Mouse (Mus musculus) forebrain, embryonic 14.5 days (tissue): ENCODE measurements around the gene 1700102P08Rik. TPM values are rescaled to one million over a fixed set of nuclear protein-coding genes. Genes with fewer than 3 reads are reported as not detected.

Experiments used
- ATAC-seq: fragments of 200-750 bp; cut with Nextera tagmentation; 2 replicates; pipeline ENCODE4 v1.8.0; 2017; ENCODE audit warnings: mild to moderate bottlenecking, moderate library complexity
- DNase-seq: peaks from one replicate; pipeline ENCODE4 v3.0.0-alpha.2; 2015; ENCODE audit warnings: low spot score
- H3K27ac ChIP-seq: fragments of 300-500 bp; sonication (generic); 2 replicates; pipeline ENCODE4 v1.5.1; 2014; ENCODE audit warnings: low read depth, mild to moderate bottlenecking, control low read depth, low read length, moderate library complexity
- H3K27me3 ChIP-seq: fragments of 300-500 bp; sonication (generic); replicated peaks from 2 replicates; pipeline ENCODE4 v1.6.1; 2014; ENCODE audit warnings: low read length, control low read depth, mixed read lengths; ENCODE audit not compliant: control insufficient read depth, insufficient read depth
- H3K36me3 ChIP-seq: fragments of 300-500 bp; sonication (generic); 2 replicates; pipeline ENCODE4 v1.6.1; 2014; ENCODE audit warnings: low read length, control low read depth; ENCODE audit not compliant: control insufficient read depth, insufficient read depth
- H3K4me1 ChIP-seq: fragments of 300-500 bp; sonication (generic); 2 replicates; pipeline ENCODE4 v1.6.1; 2014; ENCODE audit warnings: antibody characterized with exemption, low read length, control low read depth; ENCODE audit not compliant: control insufficient read depth, insufficient read depth
- H3K4me2 ChIP-seq: fragments of 300-500 bp; sonication (generic); 2 replicates; pipeline ENCODE4 v1.6.1; 2014; ENCODE audit warnings: mild to moderate bottlenecking, control low read depth, low read length
- H3K4me3 ChIP-seq: fragments of 300-500 bp; sonication (generic); 2 replicates; pipeline ENCODE4 v1.5.1; 2014; ENCODE audit warnings: low read depth, low read length, control low read depth
- H3K9ac ChIP-seq: fragments of 300-500 bp; sonication (generic); 2 replicates; pipeline ENCODE4 v1.6.1; 2014; ENCODE audit warnings: mild to moderate bottlenecking, low read length, control low read depth, moderate library complexity
- H3K9me3 ChIP-seq: fragments of 300-500 bp; sonication (generic); replicated peaks from 2 replicates; pipeline ENCODE4 v1.6.1; 2016; ENCODE audit warnings: low read length, control low read depth, mixed read lengths; ENCODE audit not compliant: control insufficient read depth
- WGBS: fragments of 180-500 bp; shearing (Covaris S2); extraction: QIAGEN DNeasy Blood & Tissue Kit; methylation state at CpG from one replicate; pipeline ENCODE4 v1.1.7; 2014; 5-methylcytosine and 5-hydroxymethylcytosine counted together
- polyA plus RNA-seq: library from polyadenylated mRNA; unstranded; fragments of >200 nt; fragmentation: Nextera tagmentation; extraction: Ambion mirVana; gene quantifications from 2 replicates; pipeline ENCODE4 v1.2.1, GENCODE M21; 2014

The 1700102P08Rik gene
- 1.4 and 1.9 TPM in 2 replicates for polyA plus RNA-seq

DNA sequence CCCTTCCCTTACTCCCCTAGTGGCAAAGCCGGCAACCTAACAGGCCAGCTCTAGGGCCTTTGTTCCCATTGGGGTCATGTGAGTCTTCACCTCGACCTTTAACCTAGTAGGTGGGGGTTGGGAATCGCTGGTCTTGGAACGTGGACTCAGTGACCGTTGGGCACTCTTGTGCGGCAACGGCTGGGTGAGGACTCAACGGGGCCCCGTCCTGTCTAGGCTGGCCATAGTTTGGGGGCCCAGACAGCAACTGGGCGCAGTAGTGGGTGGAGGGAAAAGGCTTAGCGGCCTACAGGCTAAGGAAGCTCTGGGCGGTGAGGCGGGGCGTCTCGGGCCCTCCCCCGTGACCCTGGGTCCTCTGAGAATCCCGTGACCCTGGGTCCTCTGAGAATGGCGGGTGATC, at the start of gene 1700102P08Rik:
1700102P08Rik (plus strand) TSS at position 130 of the 400 bp plus-strand sequence.
- no peak for DNase-seq

DNA sequence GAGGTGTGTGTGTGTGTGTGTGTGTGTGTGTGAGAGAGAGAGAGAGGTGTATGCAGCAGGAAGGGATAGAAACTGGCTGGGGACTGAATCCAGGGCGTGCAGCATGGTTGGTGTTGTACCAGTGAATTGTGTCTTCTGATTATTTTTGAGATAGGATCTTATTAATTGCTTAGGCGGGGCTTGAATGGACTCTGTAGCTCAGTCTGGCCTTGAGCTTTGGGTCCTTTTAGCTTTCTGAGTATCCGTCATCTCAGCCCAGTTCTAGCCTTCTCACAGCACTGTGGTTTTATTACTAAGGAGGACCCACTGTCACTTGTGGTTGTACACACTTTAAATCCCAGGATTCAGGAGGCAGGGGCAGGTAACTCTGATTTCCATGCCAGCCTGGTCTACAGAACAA, 49.3 kb upstream of the 1700102P08Rik start:
- no peak for DNase-seq
- Histone ChIP-seq H3K27me3 (no peaks in the 10 kb centered on the region), H3K9ac (no peak overlapping the region), H3K9me3 (no peaks in the 10 kb centered on the region), H3K4me3 (no peak overlapping the region), H3K4me2 (no peak overlapping the region), H3K4me1 (peaks cover 6% of the 10 kb centered on the region), H3K27ac (no peak overlapping the region), H3K36me3 (no peaks in the 10 kb centered on the region)
- ATAC-seq, result no peak
- 84% methylated on average over 3 of the region's 3 CpGs for WGBS

More for the DNA sequence above, at the start of gene 1700102P08Rik:
- Histone ChIP-seq H3K36me3 (peaks cover 68% of the 10 kb centered on the region), H3K27me3 (no peaks in the 10 kb centered on the region), H3K4me1 (no peaks in the 10 kb centered on the region), H3K9ac (no peak within 1 kb of the TSS), H3K4me3 (no peak within 1 kb of the TSS), H3K9me3 (no peaks in the 10 kb centered on the region), H3K27ac (no peak within 1 kb of the TSS), H3K4me2 (no peak within 1 kb of the TSS)
- 59% methylated on average over 18 of the region's 18 CpGs for WGBS
- ATAC-seq, result no peak

GRCm38 (mm10) chr9:108343835-108344234, 48.8 kb upstream of the 1700102P08Rik start:
- no peak overlapping the region for H3K9ac ChIP-seq
- no peak for DNase-seq
- no peak overlapping the region for H3K4me2 ChIP-seq
- H3K27me3 ChIP-seq, result no peaks in the 10 kb centered on the region
- WGBS, result 92% methylated on average over 1 of the region's 1 CpGs
- peaks cover 11% of the 10 kb centered on the region for H3K4me1 ChIP-seq
- H3K4me3 ChIP-seq, result no peak overlapping the region
- no peaks in the 10 kb centered on the region for H3K36me3 ChIP-seq
- no peaks in the 10 kb centered on the region for H3K9me3 ChIP-seq
- H3K27ac ChIP-seq, result no peak overlapping the region
- ATAC-seq, result no peak

DNA sequence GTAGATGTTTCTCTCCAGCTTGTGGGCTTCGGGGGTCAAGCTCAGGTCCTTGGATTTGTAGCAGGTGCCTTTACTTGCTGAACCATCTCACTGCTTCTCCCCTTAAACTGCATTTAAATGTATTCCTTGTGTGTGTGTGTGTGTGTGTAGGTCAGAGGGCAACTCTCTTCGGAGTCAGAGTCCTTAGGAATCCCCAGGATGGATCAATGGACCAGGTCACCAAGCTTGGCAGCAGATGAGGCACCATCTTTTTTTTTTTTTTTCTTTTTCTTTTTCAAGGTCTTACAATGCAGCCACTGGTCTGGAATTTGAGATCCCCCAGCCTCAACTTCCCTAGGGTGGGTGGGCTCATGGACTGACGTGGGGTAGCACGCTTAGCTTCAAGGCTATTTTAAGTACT, 48.1 kb upstream of the 1700102P08Rik start:
- Histone ChIP-seq H3K4me1 (peaks cover 13% of the 10 kb centered on the region), H3K9me3 (no peaks in the 10 kb centered on the region), H3K27ac (no peak overlapping the region), H3K4me3 (no peak overlapping the region), H3K4me2 (no peak overlapping the region), H3K27me3 (no peaks in the 10 kb centered on the region), H3K36me3 (no peaks in the 10 kb centered on the region), H3K9ac (no peak overlapping the region)
- 88% methylated on average over 4 of the region's 4 CpGs for WGBS
- no peak for DNase-seq
- no peak for ATAC-seq

DNA sequence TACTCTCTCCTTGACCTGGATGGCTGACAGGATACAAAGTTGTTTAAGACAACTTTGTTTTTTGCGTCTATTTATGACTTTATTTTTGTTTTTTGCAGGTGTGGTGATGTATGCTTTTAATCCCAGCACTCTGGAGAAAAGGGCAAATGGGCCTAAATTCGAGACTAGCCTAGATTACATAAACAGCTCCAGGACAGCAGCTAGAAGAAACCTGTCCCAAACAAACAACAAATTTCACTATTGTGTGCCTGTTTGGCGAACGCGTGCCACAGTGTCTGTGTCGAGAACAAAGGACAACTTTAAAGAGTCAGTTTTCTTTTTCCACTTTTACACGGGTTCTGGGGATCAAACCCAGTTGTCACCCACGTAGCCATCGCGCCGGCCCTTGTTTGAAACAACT, 45.6 kb upstream of the 1700102P08Rik start:
- Histone ChIP-seq H3K4me1 (peaks cover 7% of the 10 kb centered on the region), H3K4me3 (peak overlapping the region; percentile 90), H3K9me3 (no peaks in the 10 kb centered on the region), H3K36me3 (peaks cover 22% of the 10 kb centered on the region), H3K27ac (peak overlapping the region; percentile 96), H3K9ac (peak overlapping the region; percentile 91), H3K27me3 (no peaks in the 10 kb centered on the region), H3K4me2 (peak overlapping the region; percentile 83)
- DNase-seq (peak; percentile 7), ATAC-seq (no peak)
- WGBS, result 5% methylated on average over 11 of the region's 11 CpGs

- peaks cover 29% of the 10 kb centered on the region for H3K36me3 ChIP-seq
- H3K27ac ChIP-seq, result peak within 1 kb of the TSS; percentile 96
- no peaks in the 10 kb centered on the region for H3K9me3 ChIP-seq
- peaks cover 7% of the 10 kb centered on the region for H3K4me1 ChIP-seq
- H3K4me2 ChIP-seq, result peak within 1 kb of the TSS; percentile 83
- no peaks in the 10 kb centered on the region for H3K27me3 ChIP-seq
- H3K4me3 ChIP-seq, result peak within 1 kb of the TSS; percentile 90
- peak; percentile 95 for DNase-seq
- ATAC-seq, result peak; percentile 96
- peak within 1 kb of the TSS; percentile 91 for H3K9ac ChIP-seq
- WGBS, result under 1% methylated on average over 74 of the region's 75 CpGs
Measured at GRCm38 (mm10) chr9:108347540-108348289, 44.9 kb upstream of the 1700102P08Rik start, which contains the start of gene Usp4. Gene Usp4, plus strand, starts transcription at chr9:108347853.

GRCm38 (mm10) chr9:108348290-108348680, 44.3 kb upstream of the 1700102P08Rik start:
- Histone ChIP-seq H3K9me3 (no peaks in the 10 kb centered on the region), H3K36me3 (peaks cover 34% of the 10 kb centered on the region), H3K27ac (peak overlapping the region; percentile 96), H3K4me3 (peak overlapping the region; percentile 90), H3K27me3 (no peaks in the 10 kb centered on the region), H3K4me2 (peak overlapping the region; percentile 83), H3K9ac (peak overlapping the region; percentile 91), H3K4me1 (peaks cover 7% of the 10 kb centered on the region)
- DNase-seq (no peak), ATAC-seq (no peak)
- WGBS, result 9% methylated on average over 14 of the region's 14 CpGs

GRCm38 (mm10) chr9:108349727-108350126, 42.9 kb upstream of the 1700102P08Rik start:
- Histone ChIP-seq H3K27me3 (no peaks in the 10 kb centered on the region), H3K9me3 (no peaks in the 10 kb centered on the region), H3K9ac (no peak overlapping the region), H3K36me3 (peaks cover 49% of the 10 kb centered on the region), H3K4me2 (no peak overlapping the region), H3K4me3 (no peak overlapping the region), H3K27ac (no peak overlapping the region), H3K4me1 (peaks cover 7% of the 10 kb centered on the region)
- WGBS, result 94% methylated on average over 3 of the region's 4 CpGs
- DNase-seq (no peak), ATAC-seq (no peak)

- no peaks in the 10 kb centered on the region for H3K9me3 ChIP-seq
- H3K4me3 ChIP-seq, result no peak overlapping the region
- ATAC-seq (no peak), DNase-seq (no peak)
- H3K27ac ChIP-seq, result no peak overlapping the region
- H3K4me2 ChIP-seq, result no peak overlapping the region
- no peaks in the 10 kb centered on the region for H3K27me3 ChIP-seq
- peaks cover 91% of the 10 kb centered on the region for H3K36me3 ChIP-seq
- no peak overlapping the region for H3K9ac ChIP-seq
- H3K4me1 ChIP-seq, result no peaks in the 10 kb centered on the region
- WGBS, result 92% methylated on average over 9 of the region's 9 CpGs
Measured at GRCm38 (mm10) chr9:108378234-108378633, 14.4 kb upstream of the 1700102P08Rik start.
